Mouse (Mus musculus): ENCODE measurements at regions not wholly inside any gene's neighbourhood (a gene's known extent, or its start where the extent isn't known, plus 50 kb on each side); places are given as distances from the start of the nearest gene placed in this dataset.

GRCm38 (mm10) chr9:34323571-34323970 lies 162.1 kb upstream of the Kirrel3 start:
- DNase-seq, result no peak

- DNase-seq, result no peak
Measured at GRCm38 (mm10) chr9:34328723-34329122, 157.0 kb upstream of the Kirrel3 start.

- no peak for DNase-seq
Measured at GRCm38 (mm10) chr9:34334112-34334511, 151.6 kb upstream of the Kirrel3 start.

- no peak for DNase-seq
Measured at GRCm38 (mm10) chr9:34334555-34335468, 150.9 kb upstream of the Kirrel3 start.

GRCm38 (mm10) chr9:34348442-34348841 lies 137.3 kb upstream of the Kirrel3 start:
- no peak for DNase-seq

GRCm38 (mm10) chr9:34349997-34350396 lies 135.7 kb upstream of the Kirrel3 start:
- DNase-seq, result no peak

- no peak for DNase-seq
Measured at GRCm38 (mm10) chr9:34353744-34354143, 131.9 kb upstream of the Kirrel3 start.

- DNase-seq, result no peak
Measured at GRCm38 (mm10) chr9:34354723-34355316, 130.9 kb upstream of the Kirrel3 start.

- DNase-seq, result no peak
Measured at GRCm38 (mm10) chr9:34370686-34371398, 114.9 kb upstream of the Kirrel3 start.

- no peak for DNase-seq
Measured at GRCm38 (mm10) chr9:34375187-34375586, 110.5 kb upstream of the Kirrel3 start.

GRCm38 (mm10) chr9:34380008-34380407 lies 105.7 kb upstream of the Kirrel3 start:
- DNase-seq, result no peak

GRCm38 (mm10) chr9:34381601-34382000 lies 104.1 kb upstream of the Kirrel3 start:
- DNase-seq, result no peak

- DNase-seq, result no peak
Measured at GRCm38 (mm10) chr9:34382208-34382607, 103.5 kb upstream of the Kirrel3 start.

- DNase-seq, result no peak
Measured at GRCm38 (mm10) chr9:34386071-34386470, 99.6 kb upstream of the Kirrel3 start.

- DNase-seq, result no peak
Measured at GRCm38 (mm10) chr9:34393042-34393441, 92.7 kb upstream of the Kirrel3 start.

GRCm38 (mm10) chr9:34395839-34396804 lies 89.6 kb upstream of the Kirrel3 start:
- DNase-seq, result no peak

- DNase-seq, result no peak
Measured at GRCm38 (mm10) chr9:34411699-34412098, 74.0 kb upstream of the Kirrel3 start.

GRCm38 (mm10) chr9:34416153-34416552 lies 69.5 kb upstream of the Kirrel3 start:
- DNase-seq, result no peak

GRCm38 (mm10) chr9:34418100-34418499 lies 67.6 kb upstream of the Kirrel3 start:
- DNase-seq, result no peak

- no peak for DNase-seq
Measured at GRCm38 (mm10) chr9:34421956-34422355, 63.7 kb upstream of the Kirrel3 start.

- no peak for DNase-seq
Measured at GRCm38 (mm10) chr9:34423062-34423461, 62.6 kb upstream of the Kirrel3 start.

- DNase-seq, result no peak
Measured at GRCm38 (mm10) chr9:34426589-34426988, 59.1 kb upstream of the Kirrel3 start.

All from cerebellum, adult 11-12 months (tissue).